Mouse (Mus musculus) c-Kit-positive CD71-positive TER-119-negative erythroid progenitor cells, embryonic 14.5 days (primary cell): ENCODE results near the gene Camta1.
A peak's percentile ranks its signal among the peaks of the same experiment; 100 is the strongest.

ENCODE experiments used
- DNase-seq: peaks from one replicate; pipeline ENCODE4 v3.0.0-alpha.2; 2013; ENCODE audit warnings: low read depth

Gene Camta1

GRCm38 (mm10) chr4:151779962-151780459, 81.7 kb downstream of the Camta1 start:
- no peak for DNase-seq

GRCm38 (mm10) chr4:151778511-151778910, 83.2 kb downstream of the Camta1 start:
- no peak for DNase-seq

GRCm38 (mm10) chr4:151777451-151777850, 84.2 kb downstream of the Camta1 start:
- no peak for DNase-seq

- no peak for DNase-seq
Observed at GRCm38 (mm10) chr4:151775441-151775840, 86.2 kb downstream of the Camta1 start.

GRCm38 (mm10) chr4:151773651-151774050, 88.0 kb downstream of the Camta1 start:
- DNase-seq = no peak

- no peak for DNase-seq
Observed at GRCm38 (mm10) chr4:151773007-151773406, 88.7 kb downstream of the Camta1 start.

GRCm38 (mm10) chr4:151770697-151771096, 91.0 kb downstream of the Camta1 start:
- no peak for DNase-seq

- DNase-seq = no peak
Observed at GRCm38 (mm10) chr4:151767786-151768185, 93.9 kb downstream of the Camta1 start.

GRCm38 (mm10) chr4:151767361-151767760, 94.3 kb downstream of the Camta1 start:
- DNase-seq = no peak

GRCm38 (mm10) chr4:151765376-151765775, 96.3 kb downstream of the Camta1 start:
- DNase-seq = no peak

GRCm38 (mm10) chr4:151763928-151764327, 97.7 kb downstream of the Camta1 start:
- DNase-seq = no peak

- DNase-seq = no peak
Observed at GRCm38 (mm10) chr4:151759095-151759494, 102.6 kb downstream of the Camta1 start.

- DNase-seq = no peak
Observed at GRCm38 (mm10) chr4:151758337-151758736, 103.3 kb downstream of the Camta1 start.

- DNase-seq = no peak
Observed at GRCm38 (mm10) chr4:151757261-151757660, 104.4 kb downstream of the Camta1 start.

- DNase-seq = no peak
Observed at GRCm38 (mm10) chr4:151756400-151756799, 105.3 kb downstream of the Camta1 start.

- DNase-seq = no peak
Observed at GRCm38 (mm10) chr4:151753231-151753630, 108.4 kb downstream of the Camta1 start.

GRCm38 (mm10) chr4:151752551-151752950, 109.1 kb downstream of the Camta1 start:
- DNase-seq = no peak

- DNase-seq = no peak
Observed at GRCm38 (mm10) chr4:151751270-151751945, 110.3 kb downstream of the Camta1 start.

- DNase-seq = no peak
Observed at GRCm38 (mm10) chr4:151747723-151748122, 114.0 kb downstream of the Camta1 start.

- DNase-seq = no peak
Observed at GRCm38 (mm10) chr4:151746002-151746606, 115.6 kb downstream of the Camta1 start.

- DNase-seq = peak; percentile 62
Observed at GRCm38 (mm10) chr4:151741249-151742137, 120.2 kb downstream of the Camta1 start.

- no peak for DNase-seq
Observed at GRCm38 (mm10) chr4:151739348-151739956, 122.2 kb downstream of the Camta1 start.
